Mouse (Mus musculus) frontal cortex, adult (tissue): ENCODE results near the gene Fahd2a.
A peak's percentile ranks its signal among the peaks of the same experiment; 100 is the strongest.

Experiments
- ATAC-seq: cut with Nextera tagmentation; 2 replicates; pipeline ENCODE4 v1.9.2; 2017; ENCODE audit warnings: mild to moderate bottlenecking, moderate library complexity, mixed read lengths; ENCODE audit not compliant: low TSS enrichment

Gene Fahd2a

DNA sequence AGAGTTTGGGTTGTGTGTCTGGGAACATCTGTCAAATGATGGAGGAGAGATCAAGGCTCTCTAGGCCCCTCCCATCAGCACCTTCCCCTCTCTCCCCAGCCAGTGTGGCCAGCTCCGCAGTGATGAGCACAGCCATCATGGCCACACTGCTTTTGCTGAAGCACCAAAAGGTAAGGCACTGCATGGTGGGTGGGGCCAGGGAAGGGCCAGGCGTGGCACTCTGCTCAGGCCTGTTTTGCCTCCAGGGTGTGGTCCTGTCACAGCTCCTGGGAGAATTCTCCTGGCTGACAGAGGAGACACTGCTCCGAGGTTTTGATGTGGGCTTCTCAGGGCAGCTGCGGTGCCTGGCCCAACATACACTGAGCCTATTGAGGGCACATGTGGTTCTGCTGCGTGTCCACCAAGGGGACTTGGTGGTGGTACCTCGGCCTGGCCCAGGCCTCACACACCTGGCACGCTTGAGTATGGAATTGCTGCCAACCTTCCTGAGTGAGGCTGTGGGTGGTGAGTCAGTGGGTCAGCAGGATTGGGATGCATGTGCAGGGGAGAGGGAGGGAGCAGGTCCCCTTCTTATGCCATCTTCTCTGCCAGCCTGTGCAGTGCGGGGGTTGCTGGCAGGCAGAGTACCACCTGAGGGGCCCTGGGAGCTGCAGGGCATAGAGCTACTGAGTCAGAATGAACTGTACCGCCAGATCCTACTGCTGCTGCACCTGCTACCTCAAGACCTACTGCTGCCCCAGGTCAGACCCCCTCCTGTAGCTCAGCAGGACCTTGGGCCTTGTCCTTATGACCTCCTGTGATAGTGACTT is 10.7 kb downstream of the Fahd2a start:
- ATAC-seq = no peak

DNA sequence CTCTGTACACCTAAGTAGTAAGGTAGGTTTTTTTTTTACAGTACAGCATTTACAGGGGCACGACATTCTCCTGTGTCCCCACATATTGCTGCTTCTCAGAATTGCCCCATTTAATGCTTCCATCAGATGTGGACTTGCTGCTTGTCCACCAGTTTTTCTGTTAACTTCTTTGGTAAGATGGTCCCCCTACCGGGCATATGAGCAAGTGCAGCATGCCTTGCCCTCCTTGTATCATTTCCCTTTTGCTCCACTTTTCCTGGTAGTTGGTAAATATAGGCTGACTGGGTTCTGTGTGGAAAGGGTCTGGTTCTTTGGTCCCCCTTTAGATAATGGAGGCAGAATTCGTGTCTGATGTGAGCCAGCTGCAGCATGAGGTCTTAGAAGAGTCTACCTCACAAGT is 14.1 kb downstream of the Fahd2a start:
- ATAC-seq = peak; percentile 74

- no peak for ATAC-seq
These were observed 19.4 kb downstream of the Fahd2a start, which contains the start of gene Gpat2 for GRCm38 (mm10) chr2:127424977-127425376. Gpat2 (plus strand) TSS chr2:127425199.

DNA sequence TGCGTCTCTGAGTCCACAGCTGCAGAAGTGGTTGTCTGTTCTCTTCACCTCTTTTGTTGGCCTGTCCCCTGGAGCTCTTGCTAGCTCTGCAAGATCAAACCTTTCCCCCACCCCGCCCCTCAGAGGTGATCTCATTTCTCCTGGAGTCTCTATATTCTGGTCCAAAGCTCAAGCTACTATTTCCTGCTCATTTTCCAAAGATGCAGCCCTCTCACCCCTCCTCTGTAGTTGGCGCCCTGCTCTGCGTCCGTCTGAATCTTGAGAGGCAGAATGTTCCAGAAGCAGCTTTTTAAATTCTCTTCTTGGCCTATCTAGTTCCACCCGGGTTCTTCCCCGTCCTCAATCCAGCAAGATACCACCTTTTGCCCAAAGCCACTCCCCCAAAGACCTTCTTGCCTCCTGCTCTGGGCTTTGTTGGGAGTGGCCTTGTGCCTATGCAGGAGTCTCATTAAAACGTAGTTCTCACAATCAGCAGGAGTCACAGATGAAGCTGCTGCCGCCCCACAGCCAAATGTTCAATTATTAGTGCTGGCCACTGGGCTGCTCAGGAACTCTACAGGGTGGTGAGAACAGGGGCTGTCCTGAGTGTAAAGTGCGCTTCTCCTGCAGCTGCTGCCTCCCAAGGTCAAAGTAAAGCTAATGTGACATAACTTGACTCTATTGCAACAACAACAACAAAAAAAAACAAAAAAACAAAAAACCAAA is 25.9 kb downstream of the Fahd2a start:
- no peak for ATAC-seq

GRCm38 (mm10) chr2:127416706-127417105 is 27.7 kb downstream of the Fahd2a start:
- ATAC-seq = no peak

DNA sequence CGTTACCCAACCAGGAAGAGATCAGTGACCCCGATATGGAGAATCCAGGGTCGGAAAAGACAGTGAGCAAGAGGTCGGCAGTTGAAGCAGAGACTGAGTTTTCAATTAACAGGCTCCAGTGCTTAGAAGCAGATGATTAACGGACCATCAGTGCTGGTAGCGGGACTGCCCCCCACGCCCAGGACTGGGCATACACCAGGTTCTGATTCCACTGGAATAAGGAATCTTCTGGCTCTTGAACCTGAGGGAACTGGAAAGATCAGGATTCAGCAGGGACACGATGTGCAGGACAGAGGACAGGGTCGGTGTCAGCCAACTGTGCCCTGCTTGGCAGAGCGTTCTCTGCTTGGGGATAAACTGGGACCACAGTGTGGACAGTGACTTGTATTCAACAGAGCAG is 28.6 kb downstream of the Fahd2a start:
- no peak for ATAC-seq

DNA sequence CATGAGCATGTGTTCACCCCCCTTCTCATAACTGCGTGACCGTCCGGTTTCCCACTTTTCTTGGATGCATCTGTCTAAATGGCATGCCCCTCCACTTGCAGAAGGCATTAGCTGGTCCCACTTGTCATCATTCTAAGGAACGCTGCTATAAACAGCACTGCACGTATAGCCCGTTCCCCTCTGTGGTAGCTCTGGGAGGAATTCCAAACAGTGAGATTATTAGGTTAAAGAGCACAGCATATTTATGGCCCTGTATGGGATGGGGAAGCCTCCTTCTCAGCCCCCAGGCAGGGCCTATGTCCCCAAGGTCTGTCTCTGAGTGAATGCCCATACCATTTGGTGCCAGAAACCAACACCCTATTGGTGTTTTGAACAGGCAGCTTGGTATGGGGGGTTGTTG is 33.2 kb downstream of the Fahd2a start:
- no peak for ATAC-seq

DNA sequence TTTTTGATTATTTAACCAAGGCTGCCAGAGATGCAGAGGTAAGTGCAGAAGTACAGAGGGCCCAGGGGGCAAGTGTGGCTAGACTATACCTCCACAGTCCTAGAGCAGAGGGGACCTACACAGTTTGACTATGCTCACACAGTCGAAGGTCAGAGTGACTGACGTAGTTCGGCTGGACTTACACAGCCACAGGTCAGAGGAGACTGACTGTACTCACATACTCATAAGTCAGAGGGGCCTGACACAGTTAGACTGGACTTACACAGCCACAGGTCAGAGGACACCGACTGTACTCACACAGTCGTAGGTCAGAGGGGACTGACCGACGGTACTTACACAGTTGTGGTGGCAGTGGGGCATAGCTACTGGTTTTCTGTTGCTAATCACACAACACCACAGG is 45.6 kb downstream of the Fahd2a start:
- ATAC-seq = no peak

GRCm38 (mm10) chr2:127394606-127395161 is 49.7 kb downstream of the Fahd2a start:
- no peak for ATAC-seq

- ATAC-seq = no peak
These were observed 53.0 kb downstream of the Fahd2a start for GRCm38 (mm10) chr2:127391323-127391722.

DNA sequence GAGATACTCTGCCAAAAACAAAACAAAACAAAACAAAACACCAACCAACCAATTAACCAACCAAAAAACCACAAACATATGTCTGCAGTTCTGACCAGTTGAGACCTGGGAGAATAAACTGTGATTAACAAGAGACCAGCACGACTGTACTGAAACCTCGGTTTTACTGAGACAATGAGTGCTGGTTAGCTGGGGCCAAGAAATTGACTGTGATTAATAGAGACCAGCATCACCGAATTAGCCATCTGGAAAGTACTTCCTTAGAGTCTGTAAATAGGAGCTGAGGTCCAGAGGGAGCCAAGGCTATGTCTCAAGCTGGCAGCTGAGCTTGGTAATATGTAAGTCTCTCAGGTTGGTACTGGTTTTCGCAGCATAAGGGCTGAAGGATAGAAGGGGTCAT is 53.5 kb downstream of the Fahd2a start:
- no peak for ATAC-seq

GRCm38 (mm10) chr2:127390352-127390751 is 54.0 kb downstream of the Fahd2a start:
- ATAC-seq = no peak

DNA sequence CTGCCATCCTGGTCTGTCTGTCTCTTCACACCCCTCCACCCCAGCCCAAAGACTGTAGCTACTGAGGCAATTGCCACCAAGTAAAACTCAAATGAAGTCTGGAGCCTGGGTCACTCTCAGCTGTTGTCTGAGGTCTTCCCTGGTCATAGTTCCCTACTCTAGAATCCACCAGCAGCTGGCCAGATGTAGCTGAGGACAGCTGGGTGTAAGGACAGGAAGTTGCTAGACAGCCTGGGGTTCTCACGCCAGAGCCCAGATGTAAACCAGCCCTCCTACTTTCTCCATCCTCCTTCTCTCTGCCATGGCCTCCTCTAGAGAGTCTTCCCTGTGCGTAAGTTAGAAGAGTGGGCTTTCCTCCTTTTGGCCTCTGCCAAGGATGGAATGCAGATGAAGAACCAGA is 56.8 kb downstream of the Fahd2a start:
- no peak for ATAC-seq
